Mouse (Mus musculus): ENCODE results near the gene H3f3a. TPM values are rescaled to one million over a fixed set of nuclear protein-coding genes. Genes with fewer than 3 reads are reported as not detected.

H3f3a gene
- total RNA-seq, 2 experiments from 2014 or later, result 776 to 797 TPM

- DNase-seq (ENCODE audit: low spot score in 2 of 2), result no peak
Observed at GRCm38 (mm10) chr1:180824721-180825120, 11.0 kb upstream of the H3f3a start.

DNA sequence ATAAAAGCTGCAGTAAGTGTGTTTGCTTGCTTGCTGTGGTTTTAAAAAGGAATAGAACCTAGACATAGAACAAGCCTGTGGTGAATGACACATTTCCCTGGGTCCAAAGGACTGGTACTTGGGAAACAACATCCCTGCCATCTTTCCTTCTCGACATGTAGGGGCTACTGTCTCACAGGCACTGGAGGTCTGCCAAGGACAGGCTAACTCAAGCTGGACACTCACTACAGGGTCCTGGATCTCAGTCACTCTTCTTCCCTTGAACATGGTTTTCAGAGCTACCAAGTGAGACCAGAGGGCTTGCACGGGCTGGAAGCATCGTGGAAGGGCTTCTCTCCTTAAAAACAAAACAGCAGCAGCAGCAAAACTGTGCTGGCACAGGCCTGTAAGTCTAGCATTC is 10.0 kb upstream of the H3f3a start:
- no peak for DNase-seq (ENCODE audit: low spot score in 2 of 2)

- no peak for DNase-seq (ENCODE audit: low spot score in 2 of 2)
Observed at GRCm38 (mm10) chr1:180822276-180822675, 8.5 kb upstream of the H3f3a start.

- DNase-seq (ENCODE audit: low spot score in 2 of 2), result no peak
Observed at GRCm38 (mm10) chr1:180821101-180821500, 7.4 kb upstream of the H3f3a start.

DNA sequence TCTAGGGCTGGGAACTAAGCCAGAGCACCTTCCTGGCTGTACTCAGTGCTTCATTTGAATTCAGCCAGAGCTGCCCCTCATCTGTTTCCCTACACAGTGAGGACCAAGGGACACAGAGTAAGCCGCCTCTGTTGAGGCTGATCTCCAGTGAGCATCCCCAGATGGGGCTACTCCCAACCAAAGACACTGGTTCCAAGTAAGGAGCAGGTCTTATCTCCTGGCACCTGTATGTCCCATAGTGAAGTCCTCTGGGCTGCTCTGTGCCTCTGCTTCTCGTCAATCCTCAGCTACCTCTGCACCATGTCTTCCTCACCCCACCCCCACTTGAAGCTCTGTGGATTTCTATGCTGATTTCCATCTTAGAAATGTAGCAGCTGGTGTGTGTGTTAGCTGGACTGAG is 4.3 kb upstream of the H3f3a start:
- DNase-seq (ENCODE audit: low spot score in 2 of 2), result no peak

DNA sequence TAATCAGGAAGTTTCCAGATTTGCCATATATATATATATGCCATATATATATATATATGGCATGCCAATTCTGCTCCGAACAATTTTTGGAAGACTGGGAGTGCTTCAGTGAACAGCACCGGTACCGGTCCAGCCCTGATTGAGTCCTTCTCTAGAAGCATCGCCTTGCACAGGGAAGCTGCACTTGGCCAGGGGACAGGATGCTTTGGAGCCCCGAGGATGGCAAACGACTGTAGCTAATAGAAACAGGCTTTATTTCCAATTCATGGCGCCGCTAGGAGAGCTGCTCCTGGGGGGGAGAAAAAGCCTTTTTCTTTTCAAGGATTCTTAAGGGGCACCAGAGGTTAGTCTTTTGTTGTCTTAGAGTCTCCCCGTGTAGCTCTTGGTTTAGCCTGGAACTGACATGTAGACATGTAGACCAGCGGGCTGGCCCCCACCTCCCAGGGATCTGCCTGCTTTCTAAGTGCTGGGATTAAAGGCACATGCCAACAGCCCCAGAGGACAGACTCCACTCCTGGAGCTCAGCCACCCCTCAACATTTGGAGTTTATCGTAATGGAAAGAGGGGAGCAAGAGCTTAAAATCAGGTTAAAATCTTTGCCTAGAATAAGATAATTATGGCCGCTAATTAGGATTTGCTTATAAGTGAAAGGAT is 1.8 kb upstream of the H3f3a start:
- no peak for DNase-seq (ENCODE audit: low spot score in 2 of 2)

DNA sequence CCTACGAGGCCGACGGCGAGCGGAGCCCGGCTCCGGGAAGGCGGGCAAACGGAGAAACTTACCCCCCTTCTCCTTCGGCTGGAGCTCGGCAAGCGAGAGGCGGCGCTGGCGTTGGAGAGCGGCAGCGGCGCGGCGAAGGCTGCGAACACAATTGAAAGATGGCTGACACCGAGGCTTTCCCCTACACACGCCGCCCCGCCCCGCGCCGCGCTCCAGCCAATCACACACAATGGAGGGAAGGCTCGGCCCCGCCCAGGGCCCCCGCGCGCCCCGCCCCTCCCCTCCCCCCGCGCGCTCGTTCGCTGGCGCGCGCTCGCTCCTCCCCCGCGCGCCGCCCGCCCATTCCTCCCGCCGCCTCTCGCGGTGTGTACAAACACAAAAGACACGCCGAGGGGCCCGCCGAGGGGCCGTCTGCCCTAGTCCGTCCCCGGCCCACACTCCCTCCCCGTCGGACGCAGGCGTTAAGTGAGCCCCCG is 296 bp downstream of the H3f3a start:
- DNase-seq (ENCODE audit: low spot score in 2 of 2), result peak; percentile 94 to 95

GRCm38 (mm10) chr1:180812463-180813408 is 1.0 kb downstream of the H3f3a start:
- peak; percentile 36 to 69 for DNase-seq (ENCODE audit: low spot score in 2 of 2)

- DNase-seq (ENCODE audit: low spot score in 2 of 2), result no peak
Observed at GRCm38 (mm10) chr1:180811596-180812462, 1.9 kb downstream of the H3f3a start.

DNA sequence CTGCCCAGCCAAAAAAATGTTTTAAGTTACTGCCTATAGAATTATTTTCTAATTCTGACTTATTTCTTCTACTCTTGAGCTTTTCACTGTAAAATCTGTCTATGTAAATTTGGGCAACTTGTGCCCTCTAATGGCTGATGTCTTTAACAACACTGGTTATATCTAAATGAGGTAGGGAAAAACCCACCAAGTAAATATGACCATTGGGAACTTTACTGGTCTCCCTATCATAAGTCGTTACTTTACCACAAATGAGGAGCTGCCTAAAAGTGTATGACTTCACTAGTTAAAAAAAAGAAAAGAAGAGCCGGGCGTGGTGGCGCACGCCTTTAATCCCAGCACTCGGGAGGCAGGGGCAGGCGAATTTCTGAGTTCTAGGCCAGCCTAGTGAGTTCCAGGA is 2.8 kb downstream of the H3f3a start:
- DNase-seq (ENCODE audit: low spot score in 2 of 2), result no peak

DNA sequence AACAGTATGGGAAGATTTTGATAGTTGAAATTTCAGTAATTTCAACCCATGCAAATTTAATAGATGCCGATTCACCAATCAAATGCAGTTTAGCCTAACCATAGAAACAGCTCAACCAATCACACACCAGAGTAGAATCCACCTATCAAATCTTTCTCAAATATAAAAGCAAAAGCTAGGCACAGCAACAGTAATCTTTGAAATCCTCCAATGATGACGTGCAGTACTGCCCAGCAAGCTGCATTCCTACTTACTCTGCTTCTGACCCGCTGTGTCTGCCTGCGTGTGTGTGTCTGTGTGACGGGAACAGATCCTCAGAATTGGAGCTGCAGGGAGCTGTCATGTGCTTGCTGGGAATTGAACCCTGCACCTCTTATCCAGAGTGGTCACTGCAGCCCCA is 4.9 kb downstream of the H3f3a start:
- DNase-seq (ENCODE audit: low spot score in 2 of 2), result no peak

- DNase-seq (ENCODE audit: low spot score in 2 of 2), result no peak
Observed at GRCm38 (mm10) chr1:180803881-180804280, 9.9 kb downstream of the H3f3a start.

- DNase-seq (ENCODE audit: low spot score in 2 of 2), result no peak
Observed at GRCm38 (mm10) chr1:180801466-180801994, 12.2 kb downstream of the H3f3a start.

- DNase-seq (ENCODE audit: low spot score in 2 of 2), result no peak
Observed at GRCm38 (mm10) chr1:180800814-180801213, 12.9 kb downstream of the H3f3a start.

DNA sequence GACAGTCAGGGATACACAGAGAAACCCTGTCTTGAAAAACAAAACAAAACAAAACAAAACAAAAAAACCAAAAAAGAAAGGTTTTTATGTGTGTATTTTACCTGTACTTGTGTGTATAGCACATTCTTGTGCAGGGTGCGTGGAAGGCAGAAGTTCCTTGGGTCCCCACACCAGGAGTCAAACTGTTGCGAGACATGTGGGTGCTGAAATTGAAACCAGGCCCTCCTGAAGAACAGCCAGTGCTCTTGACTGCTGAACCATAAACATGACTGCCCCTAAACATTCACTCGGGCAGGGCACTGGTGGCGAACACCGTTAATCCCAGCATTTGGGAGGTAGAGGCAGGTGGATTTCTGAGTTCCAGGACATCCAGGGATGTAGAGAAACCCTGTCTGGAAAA is 13.7 kb downstream of the H3f3a start:
- no peak for DNase-seq (ENCODE audit: low spot score in 2 of 2)

GRCm38 (mm10) chr1:180799253-180799652 is 14.5 kb downstream of the H3f3a start:
- no peak for DNase-seq (ENCODE audit: low spot score in 2 of 2)

DNA sequence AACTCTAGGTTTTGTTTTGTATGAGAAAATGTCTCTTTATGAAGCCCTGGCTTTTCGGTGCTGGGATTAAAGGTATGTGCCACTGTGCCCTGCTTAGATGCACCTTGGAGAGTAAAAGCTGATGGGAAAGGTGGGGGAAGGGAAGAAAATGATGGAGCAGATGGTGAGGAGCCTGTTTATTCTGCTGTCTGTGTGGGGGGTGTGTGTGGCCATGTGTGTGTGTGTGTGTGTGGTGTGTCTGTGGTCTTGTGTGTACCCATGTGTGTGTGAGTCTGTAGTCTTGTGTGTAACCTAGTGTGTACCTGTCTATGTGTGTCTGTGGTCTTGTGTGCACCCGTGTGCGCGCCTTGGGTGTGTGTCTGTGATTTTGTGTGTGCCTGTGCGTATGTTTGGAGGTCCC is 15.1 kb downstream of the H3f3a start:
- no peak for DNase-seq (ENCODE audit: low spot score in 2 of 2)

GRCm38 (mm10) chr1:180794170-180794569 is 19.6 kb downstream of the H3f3a start:
- no peak for DNase-seq (ENCODE audit: low spot score in 2 of 2)

DNA sequence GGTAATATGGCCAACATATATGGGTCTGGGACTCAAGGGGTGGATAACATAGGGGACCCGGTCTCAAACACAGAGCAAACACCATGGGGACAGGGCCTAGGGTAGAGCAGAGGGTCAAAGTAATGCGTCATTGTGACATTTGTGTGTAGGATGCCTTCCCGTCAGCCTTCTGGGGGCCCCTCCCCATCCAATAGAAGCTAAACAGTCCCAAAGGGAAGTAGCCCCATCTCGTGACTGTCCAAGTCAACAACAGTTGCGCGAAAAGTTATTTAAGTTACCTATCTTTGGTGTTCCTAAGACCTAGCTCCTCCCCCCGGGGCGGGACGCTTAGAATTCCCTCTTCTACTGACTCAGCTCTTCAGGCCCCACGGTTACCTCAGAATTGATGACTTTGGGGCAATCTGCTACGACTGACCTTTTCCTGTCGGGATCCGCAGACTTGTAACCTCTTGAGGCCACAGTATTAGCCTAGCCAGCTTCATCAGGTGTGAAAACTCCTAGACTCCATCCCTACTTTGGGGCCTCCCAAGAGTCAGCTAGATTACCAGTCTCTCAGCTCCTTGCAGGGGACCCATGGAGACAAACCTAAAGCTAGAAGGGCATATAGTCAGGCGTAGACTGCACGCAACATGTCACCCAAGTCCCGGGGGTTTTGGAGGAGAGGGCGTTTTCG is 20.2 kb downstream of the H3f3a start:
- no peak for DNase-seq (ENCODE audit: low spot score in 2 of 2)

DNA sequence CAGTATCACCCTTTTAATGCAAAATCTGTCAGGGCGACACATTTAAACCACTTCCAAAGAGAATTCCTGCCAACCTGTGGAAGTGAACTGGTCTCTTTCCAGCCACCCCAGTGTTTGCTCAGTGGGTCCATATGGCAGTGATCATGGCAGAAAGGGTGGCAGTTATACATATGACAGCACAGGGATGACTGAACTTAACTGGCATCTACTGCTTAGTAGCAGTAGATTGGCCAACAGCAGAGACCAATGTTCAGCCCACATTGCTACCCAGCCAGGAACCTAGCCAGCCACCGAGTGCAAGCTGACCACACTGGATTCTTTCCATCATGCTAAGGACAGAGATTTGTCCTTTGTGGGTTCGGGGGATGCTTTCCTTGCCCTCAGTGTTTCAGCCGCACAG is 20.9 kb downstream of the H3f3a start:
- DNase-seq (ENCODE audit: low spot score in 2 of 2), result no peak

Measured in gastrocnemius, postnatal 4 days (tissue).